Mouse (Mus musculus): Measurements from ENCODE around the gene Bdnf. TPM values are rescaled to one million over a fixed set of nuclear protein-coding genes. Genes with fewer than 3 reads are reported as not detected.

The Bdnf gene
- total RNA-seq, 1 experiment from 2014 or later: 0.21 TPM

DNA sequence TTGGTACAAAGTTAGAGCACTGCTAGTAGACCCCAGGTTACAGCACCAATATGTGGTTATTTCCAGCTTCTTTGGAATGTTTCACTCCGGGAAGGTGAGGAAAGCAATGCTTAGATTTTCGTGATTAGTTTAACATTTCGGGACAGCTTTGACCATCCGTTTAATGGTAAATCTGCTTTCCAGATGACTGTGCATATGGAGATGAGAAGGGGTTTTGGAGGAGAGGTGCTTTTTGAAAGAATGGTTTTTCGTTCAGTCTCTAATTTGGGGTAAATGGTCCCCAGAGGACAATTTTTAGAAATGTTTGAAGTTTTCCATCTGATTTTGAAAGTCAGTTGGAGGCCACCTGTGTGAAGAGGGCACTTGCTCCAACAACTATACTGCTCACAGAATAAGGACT is 29.6 kb downstream of the Bdnf start:
- no peak for DNase-seq

DNA sequence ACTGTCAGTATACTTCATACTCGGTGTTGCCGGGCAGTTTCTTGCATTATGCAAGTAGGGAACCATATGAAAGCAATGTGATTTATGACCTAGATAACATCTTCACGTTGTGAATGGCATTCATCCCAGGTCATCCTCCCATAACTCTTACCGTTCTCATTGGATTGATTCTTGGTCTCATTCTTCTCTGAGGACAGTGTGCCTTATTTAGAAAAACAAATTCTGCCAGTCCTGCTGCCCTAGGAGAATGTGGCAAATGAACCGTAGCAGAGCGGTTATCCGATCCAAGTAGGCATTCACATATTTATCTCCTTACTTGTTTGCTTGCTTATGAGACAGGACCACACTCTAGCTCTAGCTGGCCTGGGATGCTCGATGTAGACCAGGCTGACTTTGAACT is 32.0 kb downstream of the Bdnf start:
- no peak for DNase-seq

DNA sequence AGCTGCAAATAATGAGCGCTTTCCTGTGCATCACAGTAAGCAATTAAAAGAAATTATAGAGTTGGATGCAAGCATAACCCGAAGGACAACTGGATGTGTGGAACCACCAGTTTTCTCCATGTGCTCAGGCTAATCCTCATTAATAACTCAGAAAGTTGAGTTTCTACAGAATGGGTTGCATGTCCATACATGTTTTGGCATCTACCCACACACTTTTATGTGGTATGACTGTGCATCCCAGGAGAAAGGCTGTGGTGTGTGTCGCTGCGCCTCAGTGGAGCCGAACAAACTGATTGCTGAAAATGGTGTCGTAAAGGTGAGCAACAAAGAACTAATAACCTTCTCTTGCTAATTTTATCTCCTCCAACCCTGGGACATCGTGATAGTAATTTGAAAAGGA is 34.8 kb downstream of the Bdnf start:
- no peak for DNase-seq

DNA sequence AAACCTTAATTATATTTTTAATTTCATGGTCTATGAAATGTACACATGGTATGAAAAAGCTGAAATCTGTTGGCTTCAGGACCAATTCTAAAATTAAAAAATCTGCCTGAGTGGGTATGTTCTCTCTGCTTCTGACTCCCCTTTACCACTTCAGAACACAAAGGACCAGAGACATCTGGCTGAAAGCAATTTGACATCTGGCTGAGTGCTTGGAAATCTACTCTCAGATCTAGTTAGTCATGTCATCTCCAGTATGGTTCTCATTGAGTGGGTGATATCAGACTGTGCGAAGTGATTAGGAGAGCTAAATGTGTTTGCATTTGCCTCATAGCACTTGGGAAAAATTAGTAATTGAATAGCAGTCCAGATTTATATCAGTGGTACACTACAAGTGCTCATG is 36.5 kb downstream of the Bdnf start:
- DNase-seq: no peak

DNA sequence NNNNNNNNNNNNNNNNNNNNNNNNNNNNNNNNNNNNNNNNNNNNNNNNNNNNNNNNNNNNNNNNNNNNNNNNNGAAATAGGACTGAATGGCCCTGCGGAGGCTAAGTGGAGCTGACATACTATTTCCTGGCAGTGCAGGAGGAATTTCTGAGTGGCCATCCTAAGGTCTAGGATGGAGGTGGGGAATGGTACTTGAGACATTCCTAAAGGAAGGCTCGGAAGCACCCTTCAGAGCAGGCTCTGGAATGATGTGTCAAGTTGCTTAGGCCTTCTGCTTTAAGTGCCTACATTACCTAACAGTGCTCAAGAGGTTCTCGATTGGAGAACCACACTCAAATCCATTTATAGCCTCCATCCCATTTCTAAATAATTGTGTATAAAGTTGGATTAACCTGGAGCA is 50.8 kb downstream of the Bdnf start:
- no peak for DNase-seq

DNA sequence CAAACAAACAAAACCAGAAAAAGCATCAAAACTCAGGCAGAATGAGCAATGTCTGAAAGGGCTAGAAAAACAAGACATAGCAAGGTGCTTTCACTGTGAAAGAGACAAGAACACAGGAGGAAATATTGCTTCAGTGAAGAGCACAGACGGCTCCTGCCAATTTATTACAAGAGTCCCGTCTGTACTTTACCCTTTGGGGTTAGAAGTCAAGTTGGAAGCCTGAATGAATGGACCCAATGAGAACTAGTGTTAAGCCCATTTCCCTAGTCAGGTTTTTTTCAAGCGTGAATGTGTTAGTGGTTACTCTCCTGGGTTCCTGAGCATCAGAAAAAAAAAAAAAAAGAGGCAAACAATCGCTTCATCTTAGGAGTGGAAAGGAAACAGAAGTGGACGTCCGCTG is 51.3 kb downstream of the Bdnf start:
- no peak for DNase-seq

DNA sequence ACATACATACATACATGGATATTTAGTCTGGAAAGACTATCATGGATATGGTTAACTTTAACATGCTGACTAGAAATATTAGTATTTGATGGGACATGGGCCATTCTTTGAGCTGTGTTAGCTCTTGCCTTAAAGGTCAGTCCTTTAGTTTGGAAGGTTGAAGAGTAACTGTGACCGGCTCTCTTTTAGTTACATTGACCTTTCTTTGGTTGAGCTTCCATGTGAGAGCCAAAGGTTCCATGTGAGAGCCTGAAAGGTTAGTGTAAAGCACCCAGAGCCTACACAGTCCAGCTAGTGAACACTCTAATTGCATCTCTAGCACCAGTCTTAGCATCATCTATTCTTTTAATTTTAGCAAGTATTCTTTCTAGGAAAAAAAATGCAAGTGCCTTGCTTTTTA is 54.7 kb downstream of the Bdnf start:
- no peak for DNase-seq

DNA sequence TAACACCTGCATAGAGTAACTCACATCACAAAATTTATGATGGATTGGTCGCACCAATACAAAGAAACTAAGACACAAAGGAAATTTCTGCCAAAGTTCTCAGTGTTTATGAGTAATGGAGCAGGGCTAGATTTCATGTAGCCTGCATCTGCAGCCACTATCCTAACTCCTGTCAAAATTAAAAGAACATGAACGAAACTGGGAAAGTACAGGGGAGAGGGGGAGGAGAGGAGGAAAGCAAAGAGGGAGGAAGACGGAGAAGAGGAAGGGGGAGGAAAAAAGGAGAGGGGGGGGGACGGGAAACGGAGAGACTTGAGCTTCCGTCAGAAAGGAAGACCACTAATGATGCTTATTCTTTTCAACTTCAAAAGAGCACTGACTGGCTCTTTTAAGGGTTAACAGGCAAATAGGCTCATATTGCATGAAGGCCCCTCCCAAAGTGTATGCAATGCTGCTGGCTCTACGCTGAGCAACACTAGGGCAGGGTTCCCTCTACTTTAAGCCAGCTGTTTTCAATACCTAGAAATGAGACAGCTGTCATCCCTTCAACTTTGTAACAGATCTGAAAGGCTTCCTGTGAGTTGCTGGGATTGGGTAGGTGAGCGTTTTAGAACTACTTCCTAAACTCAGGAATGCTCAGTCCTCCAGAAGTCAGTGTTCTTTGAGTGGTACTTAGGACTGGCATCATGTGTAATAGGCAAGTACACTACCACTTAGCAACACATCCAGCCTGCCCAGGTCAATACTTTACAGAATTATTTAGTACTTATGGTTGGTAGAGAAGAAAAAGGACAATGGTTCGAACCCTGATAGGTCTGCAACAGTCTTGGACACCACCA is 58.9 kb downstream of the Bdnf start:
- no peak for DNase-seq

DNA sequence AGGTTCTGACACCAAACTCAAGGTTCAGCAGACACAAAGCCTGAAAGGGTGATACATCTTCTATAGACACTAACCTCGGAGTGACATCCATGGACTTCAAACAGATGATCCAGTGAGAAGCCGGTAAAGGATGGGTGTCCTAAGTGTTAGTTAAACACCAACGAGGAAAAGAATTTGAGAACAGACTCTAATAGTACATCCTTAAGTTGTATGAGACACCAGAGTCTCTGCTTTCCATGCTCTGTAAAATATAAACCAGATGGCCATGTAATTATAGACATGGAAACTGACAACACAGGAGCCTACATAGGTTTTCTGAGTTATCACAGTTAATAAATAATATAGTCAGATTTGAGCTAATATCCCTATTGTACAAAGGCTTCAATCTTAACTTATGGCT is 59.7 kb downstream of the Bdnf start:
- no peak for DNase-seq

DNA sequence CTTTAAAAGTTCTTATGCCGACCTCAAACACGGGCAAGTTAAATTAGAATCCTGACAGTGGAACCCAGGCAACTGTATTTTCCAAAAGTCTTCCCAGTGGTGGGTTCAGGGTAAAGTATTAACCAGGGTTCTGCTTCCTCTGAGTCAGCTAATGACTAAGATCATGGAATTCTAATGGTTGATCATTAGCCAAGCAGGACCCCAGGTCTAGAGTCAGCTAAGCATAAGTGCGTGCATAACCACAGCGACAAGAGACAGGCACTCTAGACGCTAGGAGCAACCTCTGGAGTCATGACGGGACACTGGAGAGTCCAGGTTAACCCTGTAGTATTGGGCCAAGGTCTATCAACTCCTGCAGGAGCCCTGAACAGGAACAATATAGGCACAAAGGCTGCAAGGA is 60.2 kb downstream of the Bdnf start:
- no peak for DNase-seq

DNA sequence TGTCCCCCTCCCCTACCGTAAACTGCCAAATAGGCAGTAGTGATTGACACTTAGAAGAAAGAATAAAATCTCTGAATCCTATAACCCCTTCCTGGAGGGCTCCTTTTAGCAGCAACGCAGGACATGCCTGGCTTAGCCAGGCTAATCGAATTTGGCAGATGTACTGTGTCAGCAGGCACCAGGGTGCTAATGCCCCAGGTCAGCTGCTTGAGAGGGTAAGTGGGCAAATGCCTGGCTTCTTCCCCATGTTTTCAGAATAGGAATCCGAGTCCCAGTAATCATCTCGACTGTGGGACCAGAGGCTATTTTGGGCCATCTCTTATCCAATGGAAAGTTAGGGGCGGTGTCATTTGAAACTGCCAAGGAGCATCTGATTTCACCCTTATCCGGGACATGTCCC is 60.8 kb downstream of the Bdnf start:
- no peak for DNase-seq

DNA sequence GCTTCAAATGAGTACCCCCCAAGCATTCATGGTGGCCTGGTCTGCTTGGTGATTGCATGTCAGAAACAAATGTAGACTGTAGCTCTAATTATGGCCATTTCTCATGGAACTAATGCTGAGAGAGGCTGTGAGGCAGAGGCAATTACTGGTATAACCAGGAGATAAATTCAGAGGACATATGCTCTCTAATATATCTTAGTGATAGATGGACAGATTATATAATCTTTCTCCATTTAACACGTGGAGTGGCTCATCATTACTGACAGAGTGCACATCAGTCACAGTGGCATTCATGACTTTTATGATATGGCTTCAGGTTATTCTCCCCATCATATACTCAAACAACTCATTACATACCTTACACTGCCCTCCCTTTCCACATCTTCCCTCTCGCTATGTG is 61.8 kb downstream of the Bdnf start:
- DNase-seq: no peak

DNA sequence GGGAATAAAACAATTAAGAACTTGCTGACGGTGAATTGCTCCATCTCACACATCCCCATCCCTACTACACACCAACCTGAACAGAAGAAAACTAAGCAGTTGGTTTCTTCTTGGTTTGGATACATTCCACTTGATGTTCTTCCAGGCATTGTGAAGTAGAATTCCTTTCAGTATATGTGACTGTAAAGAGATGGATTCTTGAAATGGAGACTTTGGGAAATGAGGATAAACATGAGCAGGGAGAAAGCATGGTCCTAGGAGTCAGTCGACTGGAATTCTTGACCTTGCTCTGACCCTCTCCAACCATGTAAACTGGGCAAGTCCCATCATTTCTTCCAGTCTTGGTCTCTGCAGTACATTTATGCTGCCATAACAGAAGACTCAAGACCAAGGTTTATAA is 63.8 kb downstream of the Bdnf start:
- DNase-seq: no peak

DNA sequence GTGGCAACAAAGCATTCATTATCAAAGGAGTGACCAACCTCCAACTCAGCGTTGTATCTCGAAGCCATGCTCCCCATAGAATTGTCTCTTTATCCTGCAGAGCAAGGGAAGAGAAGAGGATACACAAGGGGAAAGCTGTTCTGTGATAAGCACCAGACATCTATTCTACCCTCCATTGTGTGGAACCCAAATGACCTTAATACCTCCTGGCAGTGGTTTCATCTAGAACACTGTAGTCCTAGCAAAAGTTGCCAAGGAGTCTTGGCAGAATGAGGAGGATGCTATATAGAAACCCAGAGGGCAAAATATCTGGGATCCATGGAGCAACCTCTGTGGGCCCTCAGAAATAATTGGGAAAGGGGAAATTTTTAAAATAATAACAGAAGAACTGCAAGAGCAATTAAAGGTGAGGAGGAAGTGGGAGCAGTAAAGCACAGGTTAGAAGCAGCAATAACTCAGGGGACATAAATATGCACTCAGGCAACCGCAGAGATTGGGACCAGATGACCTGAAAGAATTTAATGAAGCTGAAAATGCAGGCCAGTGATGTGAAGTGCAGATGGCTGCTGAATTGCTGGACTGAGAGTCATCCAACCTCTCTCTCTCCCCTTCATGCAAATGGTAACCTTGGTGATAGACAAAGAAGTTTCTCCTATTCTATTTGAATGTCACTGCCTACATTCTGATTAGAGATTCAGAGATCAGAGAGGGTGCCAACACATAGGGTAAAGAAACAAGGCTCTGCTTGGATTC is 68.9 kb downstream of the Bdnf start:
- no peak for DNase-seq

DNA sequence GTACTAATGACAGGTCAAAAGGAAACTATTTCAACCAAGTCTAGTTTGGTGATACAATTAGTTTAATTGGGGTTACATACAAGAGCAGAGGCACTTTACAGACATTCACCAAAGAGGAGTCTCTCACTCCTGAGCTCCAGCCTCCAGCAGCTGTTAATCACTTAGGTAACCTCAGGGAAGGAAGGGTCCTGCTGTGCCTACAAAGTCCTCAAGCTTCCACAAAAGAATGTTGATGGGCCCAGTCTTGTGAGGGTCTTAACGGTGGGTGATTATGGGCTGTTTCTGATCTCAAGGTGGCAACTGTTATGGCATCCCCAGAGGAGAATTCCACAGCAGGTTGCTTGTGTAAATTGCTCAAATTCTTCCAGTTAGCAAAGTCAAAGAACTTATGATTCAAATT is 71.7 kb downstream of the Bdnf start:
- no peak for DNase-seq

DNA sequence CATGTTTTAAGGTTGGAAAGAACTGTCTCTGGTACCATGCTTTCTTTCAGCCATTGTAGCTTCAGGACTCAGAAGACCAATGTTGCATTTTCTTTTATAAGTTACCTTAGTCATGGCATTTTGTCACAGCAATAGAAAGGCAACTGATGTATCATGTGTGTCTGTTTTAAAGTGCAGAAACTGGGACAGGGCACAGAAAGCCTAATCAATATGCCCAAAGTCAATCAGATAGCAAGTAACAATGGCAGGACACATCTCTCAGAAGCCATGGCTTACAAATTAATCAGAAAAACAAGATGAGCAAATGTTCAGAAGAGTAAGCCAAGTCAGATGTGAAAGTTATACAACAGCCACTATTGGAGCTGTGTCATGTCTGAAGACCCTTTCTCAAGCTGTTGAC is 73.9 kb downstream of the Bdnf start:
- no peak for DNase-seq

DNA sequence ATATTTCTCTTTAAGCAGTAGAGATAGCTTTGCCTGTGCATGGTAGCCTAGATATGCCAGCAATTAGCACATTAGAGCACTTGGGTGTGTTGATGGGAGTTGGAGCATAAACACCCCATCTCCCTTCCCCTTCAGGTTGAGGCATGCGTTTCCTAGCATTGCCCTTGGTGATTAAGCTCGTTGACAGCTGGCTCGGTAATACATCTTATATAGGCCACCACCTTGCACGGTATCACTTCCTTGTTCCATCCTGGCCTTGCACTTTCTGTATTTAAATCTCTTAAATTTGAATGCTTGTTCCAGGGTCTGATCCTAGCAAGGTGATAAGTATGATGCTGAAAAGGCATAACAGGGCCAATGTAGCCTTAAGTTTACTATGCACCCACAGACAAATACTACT is 74.3 kb downstream of the Bdnf start:
- no peak for DNase-seq

DNA sequence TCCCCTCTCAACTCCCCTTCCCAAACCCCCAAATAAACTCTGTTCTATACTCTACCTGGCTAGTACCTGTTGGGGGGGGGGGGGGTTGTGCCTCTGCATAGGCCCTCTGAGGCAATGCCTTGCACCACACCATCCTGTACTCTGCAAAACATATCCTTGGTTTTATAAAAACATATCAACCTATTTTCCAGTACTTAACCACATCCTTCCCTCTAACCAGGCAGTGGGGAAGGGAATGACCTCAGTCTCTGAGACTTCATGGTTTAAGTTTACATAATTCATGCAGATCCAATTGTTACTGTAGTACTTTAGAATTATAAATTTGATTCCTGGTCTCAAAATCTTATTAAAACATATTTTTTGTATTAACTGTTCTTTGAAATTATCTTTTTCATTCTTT is 75.5 kb downstream of the Bdnf start:
- no peak for DNase-seq

DNA sequence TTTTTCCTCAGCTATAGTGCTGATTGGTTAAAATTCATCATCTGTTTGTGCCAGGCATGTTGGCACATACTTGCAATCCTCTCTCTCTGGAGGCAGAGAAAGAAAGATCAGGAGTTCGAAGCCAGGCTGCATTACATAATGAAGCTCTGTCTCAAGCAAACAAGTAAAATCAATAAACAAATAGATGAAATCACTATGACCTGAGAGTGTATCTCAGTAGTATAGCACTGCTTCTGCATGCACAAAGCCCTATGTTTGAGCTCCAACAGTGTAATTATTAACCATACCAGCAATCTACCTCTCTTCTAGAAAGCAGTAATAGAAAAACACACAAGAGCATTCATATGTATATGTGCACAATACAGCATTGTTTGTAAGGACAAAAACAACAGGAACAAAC is 76.0 kb downstream of the Bdnf start:
- DNase-seq: no peak

DNA sequence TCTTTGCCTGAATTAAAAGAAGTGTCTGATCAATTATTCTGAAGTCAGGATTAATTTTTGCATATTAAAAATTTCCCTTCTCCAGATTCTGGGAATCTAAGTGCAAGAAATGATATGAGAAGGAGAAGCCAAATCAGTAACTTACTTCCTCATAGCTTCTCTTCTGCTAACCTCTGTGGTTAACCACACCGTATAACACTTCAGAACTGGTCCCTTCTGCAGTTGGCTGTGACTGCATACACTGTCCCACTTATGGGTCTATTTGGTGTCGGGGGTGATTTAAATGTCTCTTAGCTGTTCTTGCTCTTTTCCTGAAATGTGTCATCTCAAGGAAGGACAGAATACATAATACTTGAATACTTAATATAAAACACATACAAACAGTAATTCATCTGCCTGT is 81.8 kb downstream of the Bdnf start:
- DNase-seq: no peak

DNA sequence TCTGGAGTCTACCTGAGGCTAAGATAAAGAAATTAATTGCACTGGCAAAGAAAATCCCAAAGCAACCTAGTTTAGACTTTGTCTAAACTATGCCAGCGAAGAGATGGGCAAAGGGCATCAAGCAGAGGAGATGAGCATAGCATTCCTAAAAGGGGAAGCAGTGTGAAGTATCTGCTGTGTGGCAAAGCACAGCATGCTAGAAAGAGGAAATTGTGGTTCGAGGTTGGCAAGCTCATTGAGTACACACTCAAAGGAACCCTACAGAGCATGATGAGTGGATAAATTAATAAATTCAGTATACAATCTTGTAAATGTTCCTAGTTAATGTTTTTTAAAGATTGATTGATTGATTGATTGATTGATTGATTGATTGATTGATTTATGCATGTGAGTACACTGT is 92.3 kb downstream of the Bdnf start:
- no peak for DNase-seq

DNA sequence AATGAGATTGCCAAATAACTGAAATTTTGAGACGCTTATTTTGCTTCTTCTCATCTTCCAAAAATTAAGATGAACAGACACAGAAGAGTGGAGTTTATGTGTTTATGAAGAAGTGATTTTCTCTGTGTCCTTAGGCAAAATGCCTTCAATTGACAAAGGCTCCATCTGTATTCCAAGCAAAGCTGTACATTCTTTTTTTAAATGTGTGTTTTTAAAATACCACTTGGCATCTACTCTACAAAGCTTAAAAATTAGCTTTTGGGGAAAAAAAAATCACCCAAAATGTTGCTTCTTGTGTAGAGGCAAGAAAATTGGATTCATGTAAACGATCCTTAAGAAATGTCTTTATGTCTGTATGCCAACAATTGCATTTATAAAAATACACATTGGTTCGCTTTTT is 94.3 kb downstream of the Bdnf start:
- no peak for DNase-seq

DNA sequence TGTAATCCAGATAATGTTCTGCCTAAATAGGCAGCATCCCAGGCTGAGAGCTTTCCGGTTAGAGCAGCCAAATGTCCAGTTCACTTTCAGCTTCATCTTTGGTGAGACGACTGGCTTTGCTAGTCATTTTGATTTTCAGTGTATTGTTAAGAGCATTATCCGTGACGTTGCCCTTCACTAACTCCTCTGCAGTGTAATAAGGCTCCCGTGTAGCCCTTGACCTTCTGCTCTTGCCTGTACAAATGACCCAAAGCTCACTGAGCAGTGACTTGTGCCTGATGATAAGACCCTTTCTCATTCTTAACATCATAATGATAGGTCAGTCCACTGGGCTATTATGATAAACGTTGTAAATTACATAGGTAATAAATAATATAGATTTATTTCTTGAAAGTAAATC is 101.9 kb downstream of the Bdnf start:
- no peak for DNase-seq
